In the genomic region with DNA sequence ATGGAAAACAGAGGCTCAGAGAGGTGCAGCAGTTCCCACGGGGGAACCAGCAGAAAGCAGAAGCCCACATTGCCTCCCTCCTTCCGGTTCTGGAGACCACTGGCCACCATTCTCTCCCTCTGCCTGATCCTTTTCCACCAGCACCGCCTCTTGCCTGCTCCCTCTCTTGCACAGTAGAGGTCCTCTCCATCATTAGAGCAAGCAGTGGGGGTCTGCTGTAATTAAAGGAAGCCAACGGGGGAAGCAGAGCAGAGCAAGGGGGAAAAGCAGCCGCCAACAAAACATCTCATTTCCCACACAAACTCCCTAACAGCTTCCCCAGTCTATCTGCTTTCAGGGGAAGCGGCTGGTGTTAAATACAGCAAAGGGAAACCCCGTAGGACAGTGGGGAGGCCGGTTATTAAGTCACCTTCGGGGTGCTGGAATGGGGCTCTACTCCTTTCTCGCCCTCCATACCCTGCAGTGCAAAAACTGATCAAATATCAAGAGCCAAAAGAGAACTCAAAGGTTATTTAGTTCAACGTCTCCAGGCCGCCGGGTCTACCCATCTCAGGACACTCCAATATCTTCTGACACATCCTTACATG, we compare ENCODE assay signal across 24 mouse cellular contexts. TPM values are rescaled to one million over a fixed set of nuclear protein-coding genes. Genes with fewer than 3 reads are reported as not detected.
DNase-seq lines count a peak whose midpoint lies in the region; ATAC-seq lines count a peak whose summit lies in the region.
"Had no signal": no experiment of that assay in that cellular context is flagged by ENCODE, and none has a peak within 500 bp of the region (broad histone marks: within the 10 kb centered on the region; RNA-seq: fewer than 3 reads in every experiment).

No protein-coding gene starts in this region.

- H3K36me3 ChIP-seq in hindbrain, embryonic 12.5 days, result no peaks in the 10 kb centered on the region
- H3K36me3 ChIP-seq in hindbrain, embryonic 10.5 days, result no peaks in the 10 kb centered on the region
- H3K36me3 ChIP-seq in forebrain, embryonic 12.5 days (replicated peaks), result no peaks in the 10 kb centered on the region
- no peaks in the 10 kb centered on the region for H3K36me3 ChIP-seq in hindbrain, embryonic 14.5 days (replicated peaks; ENCODE audit: control insufficient read depth, insufficient read depth)
- H3K36me3 ChIP-seq: embryonic facial prominence, embryonic 13.5 days; heart, embryonic 15.5 days; limb, embryonic 10.5 days; liver, embryonic 12.5 days had no signal

- H3K4me3 ChIP-seq in hindbrain, embryonic 12.5 days, result no peak overlapping the region
- no peak overlapping the region for H3K4me3 ChIP-seq in hindbrain, embryonic 10.5 days
- H3K4me3 ChIP-seq in forebrain, embryonic 12.5 days (replicated peaks), result no peak overlapping the region
- H3K4me3 ChIP-seq in hindbrain, embryonic 14.5 days (replicated peaks; ENCODE audit: low read length), result no peak overlapping the region
- H3K4me3 ChIP-seq: embryonic facial prominence, embryonic 13.5 days; heart, embryonic 15.5 days; limb, embryonic 10.5 days; liver, embryonic 12.5 days had no signal

- DNase-seq in hindbrain, embryonic 10.5 days (ENCODE audit: low spot score), result no peak
- no peak for DNase-seq in hindbrain, embryonic 14.5 days (ENCODE audit: low spot score)
- peak; percentile 57 for DNase-seq in retina, embryonic 14.5 days (ENCODE audit: low spot score)
- no peak for DNase-seq in kidney, adult 18-20 months
- no peak for DNase-seq in layer of hippocampus, adult 9-10 months (ENCODE audit: low spot score)
- no peak for DNase-seq in urinary bladder, postnatal 14 days (ENCODE audit: low spot score)
- DNase-seq: adrenal gland, postnatal 14 days; cerebellum, adult 11-12 months; cerebellum, postnatal 14 days; gastrocnemius, postnatal 36 days; heart, postnatal 4 days; lung, embryonic 14.5 days; lung, postnatal 36 days had no signal

- H3K9ac ChIP-seq in hindbrain, embryonic 12.5 days, result no peak overlapping the region
- H3K9ac ChIP-seq in forebrain, embryonic 12.5 days, result no peak overlapping the region
- H3K9ac ChIP-seq in hindbrain, embryonic 14.5 days, result no peak overlapping the region
- H3K9ac ChIP-seq: embryonic facial prominence, embryonic 13.5 days; heart, embryonic 15.5 days; liver, embryonic 12.5 days; lung, embryonic 14.5 days had no signal

- ATAC-seq in hindbrain, embryonic 12.5 days (ENCODE audit: low FRiP score), result no peak
- peak; percentile 39; the same call in 1 of the 2 replicates for ATAC-seq in forebrain, embryonic 12.5 days (ENCODE audit: low FRiP score)
- no peak; the same call in 1 of the 2 replicates for ATAC-seq in hindbrain, embryonic 14.5 days (ENCODE audit: low FRiP score)
- ATAC-seq: intestine, embryonic 16.5 days; liver, embryonic 12.5 days; Patski had no signal

- H3K4me1 ChIP-seq in hindbrain, embryonic 12.5 days, result peaks cover 22% of the 10 kb centered on the region
- peaks cover 38% of the 10 kb centered on the region for H3K4me1 ChIP-seq in hindbrain, embryonic 10.5 days (replicated peaks)
- H3K4me1 ChIP-seq in forebrain, embryonic 12.5 days, result peaks cover 34% of the 10 kb centered on the region
- peaks cover 11% of the 10 kb centered on the region for H3K4me1 ChIP-seq in hindbrain, embryonic 14.5 days (replicated peaks; ENCODE audit: control insufficient read depth, insufficient read depth, low read length)
- H3K4me1 ChIP-seq: embryonic facial prominence, embryonic 13.5 days; heart, embryonic 15.5 days; liver, embryonic 12.5 days had no signal

- H3K4me2 ChIP-seq in hindbrain, embryonic 12.5 days (replicated peaks), result peak overlapping the region; percentile 11; the same call in 1 of the 2 replicates
- H3K4me2 ChIP-seq in forebrain, embryonic 12.5 days, result peak overlapping the region; percentile 31
- peak overlapping the region; percentile 17; the same call in 1 of the 2 replicates for H3K4me2 ChIP-seq in hindbrain, embryonic 14.5 days (replicated peaks)
- H3K4me2 ChIP-seq: embryonic facial prominence, embryonic 13.5 days; heart, embryonic 15.5 days; liver, embryonic 12.5 days; lung, embryonic 14.5 days had no signal

- no peak overlapping the region for H3K27ac ChIP-seq in hindbrain, embryonic 12.5 days
- no peak overlapping the region for H3K27ac ChIP-seq in hindbrain, embryonic 10.5 days
- H3K27ac ChIP-seq in forebrain, embryonic 12.5 days, result no peak overlapping the region
- no peak overlapping the region for H3K27ac ChIP-seq in hindbrain, embryonic 14.5 days
- H3K27ac ChIP-seq: embryonic facial prominence, embryonic 13.5 days; heart, embryonic 15.5 days; kidney, postnatal 0 days; limb, embryonic 10.5 days; liver, embryonic 12.5 days; stomach, postnatal 0 days had no signal

- H3K9me3 ChIP-seq in hindbrain, embryonic 12.5 days (replicated peaks), result no peaks in the 10 kb centered on the region
- no peaks in the 10 kb centered on the region for H3K9me3 ChIP-seq in hindbrain, embryonic 10.5 days
- no peaks in the 10 kb centered on the region for H3K9me3 ChIP-seq in forebrain, embryonic 12.5 days
- no peaks in the 10 kb centered on the region for H3K9me3 ChIP-seq in hindbrain, embryonic 14.5 days (ENCODE audit: control insufficient read depth, low read length)
- H3K9me3 ChIP-seq: embryonic facial prominence, embryonic 13.5 days; heart, embryonic 15.5 days; limb, embryonic 10.5 days had no signal

- 34% methylated on average over 13 of the region's 13 CpGs for WGBS in hindbrain, embryonic 12.5 days
- WGBS in hindbrain, embryonic 10.5 days, result 35% methylated on average over 13 of the region's 13 CpGs
- WGBS in forebrain, embryonic 12.5 days, result 12% methylated on average over 13 of the region's 13 CpGs
- 27% methylated on average over 13 of the region's 13 CpGs for WGBS in hindbrain, embryonic 14.5 days

- peaks cover 13% of the 10 kb centered on the region; the same call in 1 of the 2 replicates for H3K27me3 ChIP-seq in hindbrain, embryonic 12.5 days
- 0 out of 2 replicates have a peak, but pooled peaks cover 9% of the 10 kb centered on the region for H3K27me3 ChIP-seq in hindbrain, embryonic 10.5 days (ENCODE audit: insufficient read depth, poor library complexity, severe bottlenecking)
- peaks cover 49% of the 10 kb centered on the region for H3K27me3 ChIP-seq in forebrain, embryonic 12.5 days
- H3K27me3 ChIP-seq in hindbrain, embryonic 14.5 days (ENCODE audit: control insufficient read depth, insufficient read depth, low read length), result 0 out of 2 replicates have a peak, but pooled peaks cover 6% of the 10 kb centered on the region
- H3K27me3 ChIP-seq: embryonic facial prominence, embryonic 13.5 days; heart, embryonic 15.5 days; liver, embryonic 12.5 days had no signal

RNA-seq across cellular contexts. Expression of a gene that starts 32.1 kb away (rescaled TPM):
- polyA plus RNA-seq in hindbrain, embryonic 12.5 days (2016; fragmentation: Nextera tagmentation; extraction: Ambion mirVana), result 7.4 and 7.6 TPM in 2 replicates
- 1.2 and 3.1 TPM in 2 replicates for polyA plus RNA-seq in hindbrain, embryonic 10.5 days (2016; fragmentation: Nextera tagmentation; extraction: Ambion mirVana)
- polyA plus RNA-seq in forebrain, embryonic 12.5 days (2016; fragmentation: Nextera tagmentation; extraction: Ambion mirVana), result 4.9 and 5.5 TPM in 2 replicates
- 16.9 and 20.2 TPM in 2 replicates for polyA plus RNA-seq in hindbrain, embryonic 14.5 days (2014; fragmentation: Nextera tagmentation; extraction: Ambion mirVana)
- polyA plus RNA-seq: urinary bladder, adult 2 months had no signal
